ENCODE assay signal across 9 mouse cellular contexts in the genomic region with DNA sequence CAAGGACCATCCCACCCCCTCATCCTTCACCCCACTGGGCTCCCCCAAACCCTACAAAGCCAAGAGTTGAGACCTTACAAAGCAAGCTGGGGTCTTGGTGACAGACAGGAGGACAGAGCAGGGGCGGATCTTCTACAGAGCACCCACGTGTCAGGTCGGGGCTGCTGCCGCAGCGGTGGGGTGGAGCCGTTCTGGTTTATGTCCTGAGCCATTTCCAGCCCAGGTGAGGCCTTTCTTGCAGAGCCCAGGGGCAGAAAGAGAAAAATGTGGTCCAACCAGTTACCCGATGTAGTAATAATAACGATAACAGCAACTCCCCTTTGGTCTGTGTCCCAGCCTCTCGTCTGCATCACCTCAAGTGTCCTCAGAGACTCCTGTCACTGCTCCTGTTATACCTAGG.
DNase-seq lines count a peak whose midpoint lies in the region; ATAC-seq and TF ChIP-seq lines count a peak whose summit lies in the region.
"Had no signal": no experiment of that assay in that cellular context is flagged by ENCODE, and none has a peak within 500 bp of the region (broad histone marks: within the 10 kb centered on the region; RNA-seq: fewer than 3 reads in every experiment).

No protein-coding gene starts in this region.

- H3K4me3 ChIP-seq in layer of hippocampus, adult 2 months = peak overlapping the region; percentile 46
- H3K4me3 ChIP-seq in limb, embryonic 10.5 days = peak overlapping the region; percentile 3; the same call in 1 of the 2 replicates
- H3K4me3 ChIP-seq in neural tube, embryonic 12.5 days = no peak overlapping the region

- H3K27ac ChIP-seq in layer of hippocampus, adult 2 months = no peak overlapping the region
- H3K27ac ChIP-seq in limb, embryonic 10.5 days = no peak overlapping the region
- H3K27ac ChIP-seq in neural tube, embryonic 12.5 days = no peak overlapping the region

- no peaks in the 10 kb centered on the region for H3K36me3 ChIP-seq in limb, embryonic 10.5 days
- H3K36me3 ChIP-seq in neural tube, embryonic 12.5 days = no peaks in the 10 kb centered on the region

- H3K4me2 ChIP-seq in neural tube, embryonic 12.5 days (replicated peaks) = peak overlapping the region; percentile 51

- peaks cover 33% of the 10 kb centered on the region for H3K27me3 ChIP-seq in limb, embryonic 10.5 days (ENCODE audit: low read depth, poor library complexity, severe bottlenecking)
- H3K27me3 ChIP-seq in neural tube, embryonic 12.5 days (replicated peaks) = peaks cover 9% of the 10 kb centered on the region
- H3K27me3 ChIP-seq: Patski had no signal

- no peak for DNase-seq in layer of hippocampus, adult 2 months (ENCODE audit: low spot score in 2 of 2)
- no peak for DNase-seq in layer of hippocampus, postnatal 14 days (ENCODE audit: low spot score in 2 of 2)
- peak; percentile 43 for DNase-seq in forelimb bud, embryonic 11.5 days (ENCODE audit: low read depth, low spot score)
- no peak for DNase-seq in limb, embryonic 10.5 days (ENCODE audit: low spot score)
- DNase-seq in gastrocnemius, postnatal 10 days = no peak
- DNase-seq in spleen, postnatal 4 days (ENCODE audit: low spot score in 2 of 2) = no peak

- ATAC-seq in neural tube, embryonic 12.5 days (ENCODE audit: low FRiP score, low read depth) = no peak
- ATAC-seq in granulocyte monocyte progenitor cell, adult 5-6 weeks (replicated peaks; ENCODE audit: poor library complexity, severe bottlenecking) = no peak
- ATAC-seq: Patski had no signal

- peaks cover 14% of the 10 kb centered on the region; the same call in 1 of the 2 replicates for H3K4me1 ChIP-seq in limb, embryonic 10.5 days
- H3K4me1 ChIP-seq in neural tube, embryonic 12.5 days = peaks cover 11% of the 10 kb centered on the region; the same call in 1 of the 2 replicates

- 45% methylated on average over 9 of the region's 9 CpGs for WGBS in limb, embryonic 10.5 days
- WGBS in neural tube, embryonic 12.5 days = 37% methylated on average over 9 of the region's 9 CpGs

- no peak overlapping the region for H3K9ac ChIP-seq in neural tube, embryonic 12.5 days

- TF ChIP-seq CTCF in layer of hippocampus, adult 2 months (conservative IDR thresholded peaks at IDR 0.05) = no peak

- H3K9me3 ChIP-seq in limb, embryonic 10.5 days (replicated peaks) = no peaks in the 10 kb centered on the region
- H3K9me3 ChIP-seq in neural tube, embryonic 12.5 days = no peaks in the 10 kb centered on the region
